Mouse (Mus musculus): ENCODE data around the gene Olfr1167.
"Not testable (repeated sequence)": the region's sequence is repeated elsewhere in the genome, so short reads cannot be mapped to it uniquely, and the experiment has no call there.

Gene Olfr1167

DNA sequence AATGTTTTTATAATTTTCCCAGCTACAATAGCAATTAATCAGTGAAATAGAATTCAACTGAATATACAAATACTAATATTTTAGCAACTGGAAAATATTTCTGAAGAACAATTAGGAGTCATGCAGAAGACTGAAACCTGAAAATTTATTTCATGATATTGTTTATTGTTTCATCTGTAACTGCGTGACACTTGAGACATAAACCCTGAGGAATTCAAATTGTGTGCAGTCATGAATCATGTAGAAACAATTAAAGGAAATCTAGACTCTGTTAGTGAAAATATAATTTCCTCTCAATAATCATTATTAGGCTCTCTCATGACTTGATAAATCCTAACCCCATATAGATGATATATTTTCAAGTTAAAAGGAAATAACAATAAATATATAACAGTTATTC, at the start of gene Olfr1167:
TSS of gene Olfr1167 (minus strand) at position 101 of the 400 bp plus-strand sequence.
- DNase-seq (ENCODE audit: low read depth, low spot score), result not testable (repeated sequence)

DNA sequence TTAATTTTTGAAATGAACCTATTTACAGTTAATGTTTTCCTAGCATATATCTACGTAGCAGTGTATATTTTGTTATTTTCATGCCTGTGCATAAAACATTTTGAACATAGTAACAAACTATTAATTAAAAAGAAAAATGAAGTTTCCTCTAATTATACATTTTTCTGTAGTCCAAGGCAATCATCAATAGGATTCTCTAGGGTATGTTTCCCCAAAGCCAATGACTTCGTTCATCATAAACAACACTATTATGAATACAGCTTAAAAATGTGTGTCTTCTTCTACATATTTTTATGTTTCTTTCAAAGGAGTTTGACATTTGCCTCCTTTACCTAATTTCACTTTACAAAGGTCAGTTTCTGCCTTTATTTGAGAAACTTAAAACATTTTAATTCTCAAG, 26.6 kb upstream of the Olfr1167 start, which contains the start of gene Olfr1168:
TSS of gene Olfr1168 (plus strand) at position 301 of the 400 bp plus-strand sequence.
- no peak for DNase-seq (ENCODE audit: low read depth, low spot score)

DNA sequence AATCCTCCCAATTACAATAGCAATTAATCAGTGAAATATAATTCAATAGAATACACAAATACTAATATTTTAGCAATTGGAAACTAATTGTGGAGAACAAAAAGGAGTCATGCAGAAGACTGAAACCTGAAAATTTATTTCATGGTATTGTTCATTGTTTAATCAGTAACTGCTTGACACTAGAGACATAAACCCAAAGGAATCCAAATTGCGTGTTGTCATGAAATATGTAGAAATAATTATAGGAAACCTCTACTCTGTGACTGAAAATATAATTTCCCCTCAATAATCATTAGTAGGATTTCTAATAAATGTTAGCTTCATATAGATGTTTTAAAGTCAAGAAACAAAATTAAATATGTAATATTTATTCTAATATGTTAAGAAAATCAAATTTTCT, 26.8 kb downstream of the Olfr1167 start, which contains the start of gene Olfr1166:
TSS of gene Olfr1166 (minus strand) at position 101 of the 400 bp plus-strand sequence.
- DNase-seq (ENCODE audit: low read depth, low spot score), result no peak

Data from mesoderm, embryonic 11.5 days (tissue).